Mouse (Mus musculus) adrenal gland, postnatal 14 days (tissue): Measurements from ENCODE around the gene Foxl1. TPM values are rescaled to one million over a fixed set of nuclear protein-coding genes. Genes with fewer than 3 reads are reported as not detected.

Experiments
- DNase-seq: peaks from one replicate; pipeline ENCODE4 v3.0.0; 2021; ENCODE audit warnings: mixed read lengths
- microRNA-seq, 2 experiments: library from miRNA; unstranded; fragments of <30 nt; microRNA quantifications; one replicate each; pipeline ENCODE4 v1.2.0; 2021
- total RNA-seq: library from RNA; stranded (reverse); gene quantifications from 2 replicates; pipeline ENCODE4 v1.2.3, GENCODE M21; 2021

Gene Foxl1
- total RNA-seq, 1 experiment from 2014 or later: 0.41 TPM

DNA sequence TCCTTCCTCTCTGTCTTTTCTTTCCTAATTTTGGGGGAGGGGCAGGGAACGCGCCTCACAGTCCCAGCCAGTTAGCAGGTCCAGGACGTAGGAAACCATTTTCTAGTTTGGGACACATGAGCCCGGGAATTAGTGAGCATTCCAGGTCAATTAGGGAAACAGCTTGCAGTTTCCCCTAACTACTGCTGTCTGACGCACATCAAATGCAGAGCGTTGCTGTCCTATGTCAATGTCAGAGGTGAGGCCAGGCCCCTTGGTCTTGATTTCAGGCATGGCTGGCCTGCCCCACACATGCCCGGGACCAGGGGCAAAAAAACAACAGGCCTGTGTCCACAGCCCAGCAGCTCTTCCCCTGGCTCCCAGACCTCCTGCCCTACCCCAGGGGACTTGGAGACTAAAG lies 42.4 kb downstream of the Foxl1 start:
- no peak for DNase-seq

DNA sequence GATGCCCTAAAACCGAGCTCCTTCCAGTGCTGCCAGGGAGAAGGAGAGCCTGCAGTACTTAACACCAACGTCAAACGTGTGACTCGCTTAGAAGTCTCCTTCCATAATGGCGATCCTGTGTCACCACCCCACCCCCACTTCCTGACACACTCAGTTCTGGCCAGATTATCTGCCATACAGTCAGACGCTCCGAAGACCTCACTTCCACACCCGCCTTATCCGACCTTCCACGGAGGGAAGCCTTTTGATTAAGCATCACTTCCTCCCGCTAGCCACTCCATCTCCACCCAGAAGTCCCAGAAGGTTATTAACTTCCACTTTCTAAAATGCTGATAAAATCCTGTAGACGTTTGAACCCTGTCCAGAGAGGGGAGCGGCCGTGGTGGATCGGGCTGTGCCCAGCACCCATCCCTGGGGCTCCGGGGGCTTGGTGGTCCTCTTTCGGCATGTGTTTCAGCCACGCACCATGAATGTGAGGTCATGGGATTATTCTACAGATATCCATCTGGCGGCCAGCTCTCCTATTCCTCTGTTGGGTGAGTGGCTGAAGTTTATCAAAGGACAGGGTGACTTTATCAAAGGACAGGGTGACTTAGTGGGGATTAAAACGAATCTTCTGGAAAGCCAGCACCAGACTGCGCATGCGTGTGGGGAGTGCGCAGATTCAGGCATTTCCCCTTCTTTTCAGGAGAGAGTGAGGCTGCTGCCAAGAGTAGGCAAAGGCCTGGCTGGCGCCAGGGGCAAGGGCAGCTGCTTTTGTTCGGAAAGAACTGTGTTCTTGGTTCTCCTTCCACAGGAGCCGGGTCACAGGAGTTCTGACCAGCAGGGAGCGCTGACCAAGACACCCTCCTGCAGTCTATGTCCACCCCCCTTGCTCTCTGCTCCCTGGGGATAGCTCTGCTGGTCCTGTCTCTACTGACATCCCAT lies 43.1 kb downstream of the Foxl1 start:
- DNase-seq: peak; percentile 31

DNA sequence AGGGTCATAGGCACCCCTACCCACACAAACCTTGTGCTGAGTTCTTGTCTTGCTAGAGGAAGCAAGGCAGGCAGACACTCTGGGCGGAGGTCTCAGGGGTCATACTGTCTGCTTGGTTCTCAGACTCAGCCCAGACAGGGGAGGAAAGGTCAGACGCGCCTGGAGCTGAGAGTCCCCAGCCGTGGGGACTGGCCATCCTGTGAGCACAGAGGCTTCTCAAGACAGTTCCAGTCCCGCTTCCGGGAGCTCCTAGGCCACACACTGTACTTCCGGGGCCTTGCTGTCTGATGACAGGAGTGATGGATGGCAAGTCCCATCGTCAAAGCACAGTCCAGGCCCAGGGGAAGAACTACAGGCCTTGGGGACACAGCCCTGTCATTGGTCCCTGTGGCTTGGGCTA lies 44.8 kb downstream of the Foxl1 start:
- no peak for DNase-seq

DNA sequence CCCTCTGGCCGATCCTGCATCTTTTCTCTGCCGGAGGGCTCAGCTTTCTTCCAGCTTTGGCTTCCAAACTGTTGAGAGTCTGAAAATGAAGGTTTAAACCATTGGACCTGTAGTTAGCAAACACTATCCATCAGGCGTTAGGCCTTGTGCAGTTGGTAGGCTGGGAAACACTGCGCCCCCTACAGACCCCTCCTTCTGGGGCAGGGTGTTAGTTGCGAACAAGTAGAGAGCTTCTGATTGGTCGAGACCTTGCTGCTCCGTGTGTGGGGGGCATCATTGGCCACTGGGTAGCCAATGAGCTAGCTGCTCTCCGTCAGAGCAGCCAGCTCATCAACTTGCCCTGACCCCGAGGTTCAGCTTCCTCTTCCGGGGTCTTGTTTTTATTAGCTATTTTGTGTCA lies 46.4 kb downstream of the Foxl1 start:
- DNase-seq: no peak

DNA sequence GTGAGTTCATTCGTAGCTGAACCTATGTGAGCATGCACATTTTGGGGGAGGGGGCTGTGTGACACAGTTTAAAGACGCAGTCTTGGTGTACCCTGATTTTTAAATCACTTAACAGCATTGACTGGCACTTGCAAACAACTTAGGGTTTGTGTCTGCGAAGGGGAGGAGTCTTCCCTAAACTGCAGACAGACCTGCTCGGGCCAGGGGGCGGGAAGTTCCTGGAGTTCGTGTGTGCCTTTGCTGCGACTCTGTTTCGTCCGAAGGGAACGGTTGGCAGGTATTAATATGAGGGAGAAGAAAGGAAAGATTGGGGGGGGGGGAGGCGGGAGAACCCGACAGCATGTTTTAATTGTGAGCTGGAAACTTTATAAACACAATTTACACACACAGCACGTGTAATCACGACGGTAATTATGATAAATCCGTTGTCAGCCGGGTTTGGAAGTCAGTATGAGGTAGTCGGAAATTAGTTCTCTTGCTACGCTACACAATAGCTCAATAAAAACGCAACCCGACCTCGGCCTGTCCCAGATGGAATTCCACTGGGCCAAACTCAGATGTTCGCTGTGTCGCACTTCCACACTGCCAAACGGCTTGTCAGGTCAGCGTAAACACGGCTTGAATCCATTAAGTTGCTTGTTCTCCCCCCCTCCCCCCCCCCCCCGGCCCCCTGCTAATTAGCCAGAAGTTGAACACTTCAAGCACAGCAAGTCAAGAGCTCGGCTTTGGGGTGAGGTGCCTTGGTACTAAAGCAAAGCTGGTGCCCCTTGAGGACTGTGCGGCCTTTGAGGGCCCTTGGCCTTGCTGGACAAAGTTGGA lies 47.2 kb downstream of the Foxl1 start:
- no peak for DNase-seq

DNA sequence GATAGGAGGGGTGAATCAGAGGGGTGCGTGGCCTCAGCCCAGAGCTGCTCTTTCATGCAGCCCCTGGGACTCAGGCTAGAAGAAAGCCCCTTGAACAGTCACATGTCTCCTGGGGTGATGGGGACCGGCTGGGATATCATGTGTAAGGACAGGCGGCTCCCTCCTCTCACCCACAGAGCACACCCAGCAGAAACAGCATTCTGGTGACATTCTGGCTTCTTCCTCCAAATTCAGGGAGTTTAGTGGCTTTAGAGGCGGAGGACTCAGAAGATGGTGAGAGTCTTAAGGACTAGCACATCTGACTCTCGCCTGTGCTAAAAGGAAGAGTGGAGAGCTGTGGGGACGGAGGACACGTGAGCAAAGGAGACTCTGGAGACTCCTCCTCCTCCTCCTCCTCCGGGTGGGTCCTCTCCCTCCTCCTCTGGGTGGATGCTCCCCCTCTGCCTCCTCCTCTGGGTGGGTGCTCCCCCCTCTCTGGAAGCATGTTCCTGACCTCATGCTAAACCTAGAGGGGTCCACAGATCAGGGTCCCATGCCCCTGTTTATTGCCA lies 47.9 kb downstream of the Foxl1 start:
- no peak for DNase-seq

DNA sequence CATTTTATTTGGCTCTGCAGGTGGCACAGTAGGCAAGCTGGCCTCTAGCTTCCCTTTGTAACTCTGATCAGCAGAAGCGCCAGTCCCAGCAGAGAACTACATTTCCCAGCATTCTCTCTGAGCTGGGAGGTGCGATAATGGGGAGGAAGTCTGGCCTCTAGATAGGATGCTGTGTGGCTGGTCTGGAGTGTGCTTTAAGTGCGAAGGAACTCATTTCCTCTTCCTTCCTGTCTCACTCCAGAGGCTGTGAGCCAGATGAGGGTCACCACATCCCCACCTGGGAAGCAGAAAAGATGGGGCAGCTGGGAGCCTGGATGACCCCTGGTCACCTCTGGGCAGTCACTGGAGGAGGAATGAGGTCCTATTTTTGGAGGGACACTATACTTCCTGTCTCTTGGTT lies 48.6 kb downstream of the Foxl1 start:
- DNase-seq: no peak

Small RNAs within 50 kb of the gene (microRNA-seq; reads per million reads assigned to microRNA genes)
- gene Gm27530: 0 reads per million in 2 experiments

Other genes starting within 250 kb of the Foxl1 start
- gene Foxf1, start 43.6 kb upstream of the Foxl1 start, total RNA-seq: 1.1 and 1.2 TPM in 2 replicates
- gene Mthfsd, start 19.5 kb upstream of the Foxl1 start, total RNA-seq: 28.6 and 38.1 TPM in 2 replicates
- gene Foxc2, start 11.8 kb upstream of the Foxl1 start, total RNA-seq: 4.6 and 5.1 TPM in 2 replicates